Mouse (Mus musculus) urinary bladder, postnatal 0 days (tissue): Measurements from ENCODE around the gene Scaf11. TPM values are rescaled to one million over a fixed set of nuclear protein-coding genes. Genes with fewer than 3 reads are reported as not detected.

Experiments
- microRNA-seq: library from miRNA; unstranded; fragments of <30 nt; microRNA quantifications from one replicate; pipeline ENCODE4, GENCODE M21; 2016
- polyA plus RNA-seq: library from polyadenylated mRNA; unstranded; fragments of >200 nt; fragmentation: Nextera tagmentation; extraction: Ambion mirVana; gene quantifications from 2 replicates; pipeline ENCODE4 v1.2.1, GENCODE M21; 2015

The Scaf11 gene
- 49.9 and 60.4 TPM in 2 replicates for polyA plus RNA-seq

GRCm38 (mm10) chr15:96460730-96461540, at the start of gene Scaf11:
TSS of gene Scaf11 (minus strand) at chr15:96460843.

Small RNAs within 50 kb of the gene (microRNA-seq; reads per million reads assigned to microRNA genes)
- gene Gm25397 = not detected

Other genes with a start within 250 kb of the Scaf11 start
- gene Arid2, start 173.3 kb downstream of the Scaf11 start, polyA plus RNA-seq = 9.2 and 10.3 TPM in 2 replicates
- 35.7 and 43.5 TPM in 2 replicates for gene Slc38a1, start 182.1 kb upstream of the Scaf11 start, polyA plus RNA-seq
- gene Slc38a2, start 238.9 kb upstream of the Scaf11 start, polyA plus RNA-seq = 94.4 and 113 TPM in 2 replicates